Mouse (Mus musculus): ENCODE data around the gene Tbx10. TPM values are rescaled to one million over a fixed set of nuclear protein-coding genes. Genes with fewer than 3 reads are reported as not detected.

The Tbx10 gene
- polyA plus RNA-seq, 1 experiment from 2014 or later: not detected

DNA sequence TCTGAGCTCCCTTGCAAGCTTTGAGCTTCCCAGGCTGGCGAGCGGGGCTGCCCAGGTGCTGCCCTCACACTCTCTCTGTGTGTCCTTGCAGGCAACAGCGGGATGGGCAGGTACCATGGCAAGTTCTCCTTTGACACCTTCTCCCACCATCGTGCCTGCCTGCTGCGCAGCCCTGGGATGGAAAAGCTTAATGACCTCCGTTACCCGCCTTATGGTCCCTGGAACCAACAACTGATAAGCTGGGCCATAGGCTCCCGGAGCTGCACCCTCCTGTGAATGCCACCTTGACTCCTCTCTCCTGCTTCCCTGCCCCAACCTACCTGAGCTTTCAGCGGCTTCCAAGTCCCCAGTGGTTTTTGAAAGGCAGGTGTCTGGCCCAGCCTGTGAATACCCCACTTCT is 11.6 kb upstream of the Tbx10 start:
- no peak overlapping the region for H3K4me2 ChIP-seq (ENCODE audit: low read depth, low read length)
- H3K27ac ChIP-seq (ENCODE audit: low read depth): no peak overlapping the region
- DNase-seq: no peak

DNA sequence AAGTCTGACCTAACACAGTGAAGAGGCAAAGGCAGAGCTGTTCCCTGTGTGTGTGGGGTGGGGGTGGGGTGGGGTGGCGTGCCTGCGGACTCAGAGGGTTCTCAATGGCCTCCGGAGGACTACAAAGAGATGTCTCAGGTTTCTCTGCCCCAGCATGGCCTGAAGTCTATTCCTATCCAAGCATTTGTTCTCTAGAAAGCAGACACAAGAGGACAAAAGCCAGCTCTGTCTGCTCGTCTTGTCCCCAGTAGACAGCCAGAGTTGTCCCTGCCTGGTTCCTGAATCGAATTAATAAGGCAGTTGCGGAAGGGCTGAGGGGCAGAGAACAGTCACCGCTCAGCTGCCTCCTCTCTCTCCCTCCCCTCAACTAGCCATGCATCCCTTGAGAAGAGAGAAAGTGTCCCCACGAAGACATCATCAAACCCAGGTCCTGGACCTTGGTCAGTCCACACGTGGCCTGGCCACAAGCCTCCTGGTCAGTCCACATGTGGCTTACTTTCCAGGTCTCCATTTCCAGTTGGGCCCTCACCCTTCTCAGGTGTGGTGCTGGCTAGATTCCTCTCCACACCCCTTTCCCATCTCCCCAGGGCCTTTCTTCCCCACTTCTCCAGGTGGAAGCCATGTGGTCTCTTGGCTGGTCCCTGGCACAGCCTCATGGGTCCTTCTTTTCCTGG is 8.9 kb upstream of the Tbx10 start:
- Histone ChIP-seq H3K36me3 (replicated peaks; ENCODE audit: insufficient read depth, low read length) (no peaks in the 10 kb centered on the region), H3K9me3 (ENCODE audit: low read length) (no peaks in the 10 kb centered on the region), H3K27me3 (ENCODE audit: insufficient read depth, low read length) (no peaks in the 10 kb centered on the region), H3K27ac (ENCODE audit: low read depth) (no peak overlapping the region), H3K4me3 (ENCODE audit: low read depth, low read length) (no peak overlapping the region), H3K9ac (replicated peaks) (no peak overlapping the region), H3K4me2 (ENCODE audit: low read depth, low read length) (no peak overlapping the region), H3K4me1 (ENCODE audit: insufficient read depth) (peaks cover 28% of the 10 kb centered on the region)
- ATAC-seq (no peak), DNase-seq (no peak)
- WGBS (ENCODE audit: insufficient replicate concordance): 71% methylated on average over 9 of the region's 9 CpGs
- TF ChIP-seq CTCF (IDR thresholded peaks at IDR 0.05; ENCODE audit: low read depth) (no peak), EP300 (IDR thresholded peaks at IDR 0.05; ENCODE audit: low read depth) (no peak)

More for the DNA sequence above, 11.6 kb upstream of the Tbx10 start:
- ATAC-seq: no peak
- H3K4me3 ChIP-seq (ENCODE audit: low read depth, low read length): no peak overlapping the region
- TF ChIP-seq CTCF (IDR thresholded peaks at IDR 0.05; ENCODE audit: low read depth) (no peak), EP300 (IDR thresholded peaks at IDR 0.05; ENCODE audit: low read depth) (no peak)
- no peak overlapping the region for H3K9ac ChIP-seq (replicated peaks)
- H3K9me3 ChIP-seq (ENCODE audit: low read length): no peaks in the 10 kb centered on the region
- WGBS (ENCODE audit: insufficient replicate concordance): 74% methylated on average over 9 of the region's 9 CpGs
- H3K36me3 ChIP-seq (replicated peaks; ENCODE audit: insufficient read depth, low read length): no peaks in the 10 kb centered on the region
- H3K27me3 ChIP-seq (ENCODE audit: insufficient read depth, low read length): no peaks in the 10 kb centered on the region
- H3K4me1 ChIP-seq (ENCODE audit: insufficient read depth): peaks cover 15% of the 10 kb centered on the region

DNA sequence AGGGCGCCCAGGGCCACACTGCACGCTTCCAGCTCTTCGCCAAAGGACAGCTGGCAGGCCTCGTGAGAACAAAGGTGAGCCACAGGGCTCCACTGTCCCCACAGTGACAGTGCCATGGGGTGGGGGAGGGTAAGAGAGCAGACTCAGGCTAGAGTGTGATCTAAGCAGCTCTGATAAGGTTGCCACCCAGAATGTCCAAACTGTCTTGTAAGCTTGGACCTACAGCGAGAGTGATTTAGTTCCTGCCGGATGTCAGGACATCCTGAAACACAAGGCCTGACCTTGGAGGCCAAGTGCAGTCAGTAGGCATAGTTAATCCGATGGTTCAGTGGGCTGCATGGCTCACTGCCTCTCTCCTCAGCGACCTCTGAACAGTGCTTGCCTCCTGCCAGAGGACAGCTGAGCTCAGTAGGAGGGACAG is 7.3 kb upstream of the Tbx10 start:
- H3K9ac ChIP-seq (replicated peaks): no peak overlapping the region
- H3K9me3 ChIP-seq (ENCODE audit: low read length): no peaks in the 10 kb centered on the region
- peak; percentile 65 for DNase-seq
- peaks cover 28% of the 10 kb centered on the region for H3K4me1 ChIP-seq (ENCODE audit: insufficient read depth)
- no peak for TF ChIP-seq CTCF (IDR thresholded peaks at IDR 0.05; ENCODE audit: low read depth)
- no peak for TF ChIP-seq EP300 (IDR thresholded peaks at IDR 0.05; ENCODE audit: low read depth)
- H3K36me3 ChIP-seq (replicated peaks; ENCODE audit: insufficient read depth, low read length): no peaks in the 10 kb centered on the region
- H3K27me3 ChIP-seq (ENCODE audit: insufficient read depth, low read length): no peaks in the 10 kb centered on the region
- no peak overlapping the region for H3K4me2 ChIP-seq (ENCODE audit: low read depth, low read length)
- H3K27ac ChIP-seq (ENCODE audit: low read depth): peak overlapping the region; percentile 62
- peak; percentile 61 for ATAC-seq
- H3K4me3 ChIP-seq (ENCODE audit: low read depth, low read length): no peak overlapping the region
- WGBS (ENCODE audit: insufficient replicate concordance): 19% methylated on average over 8 of the region's 8 CpGs

DNA sequence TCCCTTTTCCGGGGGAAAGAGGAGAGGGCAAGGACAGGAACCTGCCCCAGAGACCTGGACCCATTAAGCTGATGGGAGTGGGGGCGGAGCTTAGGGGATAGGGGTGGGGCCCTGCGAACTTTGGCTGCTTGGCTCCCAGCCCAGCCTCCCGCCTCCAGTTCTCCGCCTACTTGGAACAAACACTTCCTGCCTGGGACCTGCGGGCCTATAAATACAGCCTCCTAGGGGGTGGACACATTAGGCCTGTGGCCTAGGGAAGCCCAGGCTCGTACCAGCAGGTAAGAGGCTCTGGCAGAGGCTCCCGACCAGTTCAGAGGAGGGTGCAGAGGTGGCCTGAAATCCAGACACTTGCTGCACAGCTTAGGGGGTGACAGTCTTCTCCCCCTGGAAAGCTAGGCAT is 6.2 kb upstream of the Tbx10 start, which contains the start of gene Acy3:
Gene Acy3 (plus strand): TSS at position 237 of the 400 bp plus-strand sequence.
- Histone ChIP-seq H3K9me3 (ENCODE audit: low read length) (no peaks in the 10 kb centered on the region), H3K4me3 (ENCODE audit: low read depth, low read length) (no peak within 1 kb of the TSS), H3K4me1 (ENCODE audit: insufficient read depth) (peaks cover 28% of the 10 kb centered on the region), H3K27me3 (ENCODE audit: insufficient read depth, low read length) (no peaks in the 10 kb centered on the region), H3K9ac (replicated peaks) (peak within 1 kb of the TSS; percentile 60), H3K27ac (ENCODE audit: low read depth) (peak within 1 kb of the TSS; percentile 78), H3K4me2 (ENCODE audit: low read depth, low read length) (peak within 1 kb of the TSS; percentile 54), H3K36me3 (replicated peaks; ENCODE audit: insufficient read depth, low read length) (no peaks in the 10 kb centered on the region)
- ATAC-seq (peak; percentile 88), DNase-seq (peak; percentile 89)
- TF ChIP-seq CTCF (IDR thresholded peaks at IDR 0.05; ENCODE audit: low read depth): no peak
- peak; percentile 60; the same call in 1 of the 2 replicates for TF ChIP-seq EP300 (IDR thresholded peaks at IDR 0.05; ENCODE audit: low read depth)
- 6% methylated on average over 8 of the region's 8 CpGs for WGBS (ENCODE audit: insufficient replicate concordance)

DNA sequence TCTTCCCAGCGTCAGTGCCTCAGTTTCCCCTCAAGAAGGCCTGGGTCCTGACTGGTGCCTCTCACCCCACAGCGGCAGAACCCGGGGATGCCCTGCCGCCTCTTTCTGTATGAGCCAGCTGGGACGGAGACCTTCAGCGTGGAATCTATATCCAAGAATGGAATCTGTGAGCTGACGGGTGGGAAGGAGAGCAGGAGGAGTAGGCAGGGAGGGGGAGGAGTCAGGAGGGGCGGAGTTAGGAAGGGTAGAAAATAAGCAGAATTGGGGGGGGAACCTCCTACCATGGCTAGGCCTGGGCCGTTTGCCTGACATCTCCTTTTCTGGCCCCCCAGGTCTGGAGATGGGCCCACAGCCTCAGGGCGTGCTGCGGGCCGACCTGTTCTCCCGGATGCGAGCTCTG is 4.5 kb upstream of the Tbx10 start:
- Histone ChIP-seq H3K4me2 (ENCODE audit: low read depth, low read length) (no peak overlapping the region), H3K27ac (ENCODE audit: low read depth) (no peak overlapping the region), H3K4me3 (ENCODE audit: low read depth, low read length) (no peak overlapping the region), H3K9ac (replicated peaks) (no peak overlapping the region), H3K36me3 (replicated peaks; ENCODE audit: insufficient read depth, low read length) (no peaks in the 10 kb centered on the region), H3K9me3 (ENCODE audit: low read length) (no peaks in the 10 kb centered on the region), H3K27me3 (ENCODE audit: insufficient read depth, low read length) (no peaks in the 10 kb centered on the region), H3K4me1 (ENCODE audit: insufficient read depth) (peaks cover 28% of the 10 kb centered on the region)
- TF ChIP-seq EP300 (IDR thresholded peaks at IDR 0.05; ENCODE audit: low read depth): no peak
- TF ChIP-seq CTCF (IDR thresholded peaks at IDR 0.05; ENCODE audit: low read depth): no peak
- DNase-seq (no peak), ATAC-seq (no peak)
- 87% methylated on average over 14 of the region's 14 CpGs for WGBS (ENCODE audit: insufficient replicate concordance)

DNA sequence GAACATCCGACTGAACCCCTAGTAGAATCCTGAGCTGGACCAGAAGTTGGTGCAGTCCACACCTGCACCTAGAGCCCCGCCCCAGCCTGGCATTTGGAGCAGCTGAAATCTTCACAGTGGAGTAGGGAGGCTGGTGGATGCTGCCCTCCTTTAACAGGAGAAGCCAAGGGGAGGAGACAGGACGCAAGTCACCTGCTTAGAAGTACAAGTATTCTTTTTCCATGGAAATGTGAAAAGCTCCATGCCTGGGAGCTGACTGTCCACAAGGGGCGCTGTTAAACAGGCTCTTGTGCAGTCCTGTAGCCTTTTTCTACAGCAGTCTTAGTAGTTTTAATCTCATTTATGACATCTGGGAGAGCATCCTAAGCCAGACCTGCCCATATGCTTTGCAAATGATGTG is 3.8 kb upstream of the Tbx10 start:
- ATAC-seq: no peak
- TF ChIP-seq CTCF (IDR thresholded peaks at IDR 0.05; ENCODE audit: low read depth) (peak; percentile 50), EP300 (IDR thresholded peaks at IDR 0.05; ENCODE audit: low read depth) (no peak)
- 83% methylated on average over 4 of the region's 4 CpGs for WGBS (ENCODE audit: insufficient replicate concordance)
- Histone ChIP-seq H3K4me1 (ENCODE audit: insufficient read depth) (peaks cover 28% of the 10 kb centered on the region), H3K36me3 (replicated peaks; ENCODE audit: insufficient read depth, low read length) (no peaks in the 10 kb centered on the region), H3K27me3 (ENCODE audit: insufficient read depth, low read length) (no peaks in the 10 kb centered on the region), H3K4me3 (ENCODE audit: low read depth, low read length) (no peak overlapping the region), H3K4me2 (ENCODE audit: low read depth, low read length) (no peak overlapping the region), H3K27ac (ENCODE audit: low read depth) (no peak overlapping the region), H3K9ac (replicated peaks) (no peak overlapping the region), H3K9me3 (ENCODE audit: low read length) (no peaks in the 10 kb centered on the region)
- DNase-seq: no peak
